Mouse (Mus musculus) hindbrain, embryonic 16.5 days (tissue): Measurements from ENCODE around the gene Erc2. TPM values are rescaled to one million over a fixed set of nuclear protein-coding genes. Genes with fewer than 3 reads are reported as not detected.

Experiments
- ATAC-seq: fragments of 200-750 bp; cut with Nextera tagmentation; 2 replicates; pipeline ENCODE4 v1.8.0; 2017; ENCODE audit warnings: moderate TSS enrichment, moderate library complexity
- H3K27ac ChIP-seq: fragments of 300-500 bp; sonication (generic); 2 replicates; pipeline ENCODE4 v1.5.1; 2014; ENCODE audit warnings: low read depth, mild to moderate bottlenecking, control low read depth, low read length, moderate library complexity
- H3K27me3 ChIP-seq: fragments of 300-500 bp; sonication (generic); replicated peaks from 2 replicates; pipeline ENCODE4 v1.6.1; 2014; ENCODE audit warnings: low read length; ENCODE audit not compliant: control insufficient read depth, insufficient read depth
- H3K36me3 ChIP-seq: fragments of 300-500 bp; sonication (generic); 2 replicates; pipeline ENCODE4 v1.6.1; 2014; ENCODE audit warnings: mild to moderate bottlenecking, low read length, moderate library complexity, mixed read lengths; ENCODE audit not compliant: control insufficient read depth, insufficient read depth
- H3K4me1 ChIP-seq: fragments of 300-500 bp; sonication (generic); 2 replicates; pipeline ENCODE4 v1.6.1; 2014; ENCODE audit warnings: low read depth, low read length; ENCODE audit not compliant: control insufficient read depth, insufficient read depth
- H3K4me2 ChIP-seq: fragments of 300-500 bp; sonication (generic); 2 replicates; pipeline ENCODE4 v1.6.1; 2014; ENCODE audit warnings: mild to moderate bottlenecking, low read length, control low read depth, moderate library complexity
- H3K4me3 ChIP-seq: fragments of 300-500 bp; sonication (generic); 2 replicates; pipeline ENCODE4 v1.5.1; 2014; ENCODE audit warnings: mild to moderate bottlenecking, low read length, control low read depth, moderate library complexity
- H3K9ac ChIP-seq: fragments of 300-500 bp; sonication (generic); 2 replicates; pipeline ENCODE4 v1.6.1; 2014; ENCODE audit warnings: low read depth, mild to moderate bottlenecking, control low read depth, low read length, moderate library complexity
- H3K9me3 ChIP-seq: fragments of 300-500 bp; sonication (generic); 2 replicates; pipeline ENCODE4 v1.6.1; 2014; ENCODE audit warnings: mild to moderate bottlenecking, low read length, moderate library complexity; ENCODE audit not compliant: control insufficient read depth
- WGBS: fragments of 180-500 bp; shearing (Covaris S2); extraction: QIAGEN DNeasy Blood & Tissue Kit; methylation state at CpG from one replicate; pipeline ENCODE4 v1.1.7; 2014; 5-methylcytosine and 5-hydroxymethylcytosine counted together
- polyA plus RNA-seq: library from polyadenylated mRNA; unstranded; fragments of >200 nt; fragmentation: Nextera tagmentation; extraction: Ambion mirVana; gene quantifications from 2 replicates; pipeline ENCODE4 v1.2.1, GENCODE M21; 2015

Gene Erc2
- polyA plus RNA-seq, 1 experiment from 2014 or later: 73.8 TPM

GRCm38 (mm10) chr14:28525566-28525965 lies 903.3 kb downstream of the Erc2 start:
- no peaks in the 10 kb centered on the region for H3K4me1 ChIP-seq
- no peaks in the 10 kb centered on the region for H3K9me3 ChIP-seq
- H3K36me3 ChIP-seq: no peaks in the 10 kb centered on the region
- H3K4me3 ChIP-seq: no peak overlapping the region
- 48% methylated on average over 1 of the region's 1 CpGs for WGBS
- no peak overlapping the region for H3K27ac ChIP-seq
- H3K9ac ChIP-seq: no peak overlapping the region
- ATAC-seq: no peak
- H3K27me3 ChIP-seq: no peaks in the 10 kb centered on the region
- no peak overlapping the region for H3K4me2 ChIP-seq

Other genes starting within 250 kb of the Erc2 start
- 10.9 and 11.3 TPM in 2 replicates for gene Fam208a, start 193.6 kb upstream of the Erc2 start, polyA plus RNA-seq
- gene Ccdc66, start 114.0 kb upstream of the Erc2 start, polyA plus RNA-seq: 10.3 and 12.7 TPM in 2 replicates